Mouse (Mus musculus) hindbrain, embryonic 11.5 days (tissue): ENCODE data around the gene Ncam1. TPM values are rescaled to one million over a fixed set of nuclear protein-coding genes. Genes with fewer than 3 reads are reported as not detected.

Source experiments
- ATAC-seq: fragments of 200-750 bp; cut with Nextera tagmentation; 2 replicates; pipeline ENCODE4 v1.8.0; 2017; ENCODE audit warnings: mild to moderate bottlenecking, moderate TSS enrichment, moderate library complexity; ENCODE audit not compliant: low FRiP score
- DNase-seq: peaks from one replicate; pipeline ENCODE4 v3.0.0-alpha.2; 2015; ENCODE audit warnings: low spot score
- H3K27ac ChIP-seq: fragments of 300-500 bp; sonication (generic); 2 replicates; pipeline ENCODE4 v1.5.1; 2014; ENCODE audit warnings: mild to moderate bottlenecking, low read depth, low read length
- H3K27me3 ChIP-seq: fragments of 300-500 bp; sonication (generic); 2 replicates; pipeline ENCODE4 v1.6.1; 2014; ENCODE audit warnings: mild to moderate bottlenecking, low read length, moderate library complexity, mixed read lengths; ENCODE audit not compliant: control insufficient read depth, insufficient read depth
- H3K36me3 ChIP-seq: fragments of 300-500 bp; sonication (generic); 2 replicates; pipeline ENCODE4 v1.6.1; 2014; ENCODE audit warnings: mild to moderate bottlenecking, low read length, moderate library complexity, mixed read lengths; ENCODE audit not compliant: control insufficient read depth, insufficient read depth
- H3K4me1 ChIP-seq: fragments of 300-500 bp; sonication (generic); replicated peaks from 2 replicates; pipeline ENCODE4 v1.6.1; 2014; ENCODE audit warnings: low read length, mixed read lengths; ENCODE audit not compliant: control insufficient read depth, insufficient read depth
- H3K4me2 ChIP-seq: fragments of 300-500 bp; sonication (generic); replicated peaks from 2 replicates; pipeline ENCODE4 v1.6.1; 2014; ENCODE audit warnings: mild to moderate bottlenecking, low read depth, low read length
- H3K4me3 ChIP-seq: fragments of 300-500 bp; sonication (generic); 2 replicates; pipeline ENCODE4 v1.5.1; 2014; ENCODE audit warnings: low read depth, low read length
- H3K9ac ChIP-seq: fragments of 300-500 bp; sonication (generic); 2 replicates; pipeline ENCODE4 v1.6.1; 2014; ENCODE audit warnings: low read depth, low read length
- H3K9me3 ChIP-seq: fragments of 300-500 bp; sonication (generic); 2 replicates; pipeline ENCODE4 v1.6.1; 2016; ENCODE audit warnings: low read length; ENCODE audit not compliant: control insufficient read depth
- WGBS: fragments of 180-500 bp; shearing (Covaris S2); extraction: QIAGEN DNeasy Blood & Tissue Kit; methylation state at CpG from one replicate; pipeline ENCODE4 v1.1.7; 2014; 5-methylcytosine and 5-hydroxymethylcytosine counted together
- polyA plus RNA-seq: library from polyadenylated mRNA; unstranded; fragments of >200 nt; fragmentation: Nextera tagmentation; extraction: Ambion mirVana; gene quantifications from 2 replicates; pipeline ENCODE4 v1.2.1, GENCODE M21; 2014

The Ncam1 gene
- polyA plus RNA-seq, 1 experiment from 2014 or later = 137 TPM

- H3K4me2 ChIP-seq = peak overlapping the region; percentile 86
- H3K36me3 ChIP-seq = no peaks in the 10 kb centered on the region
- H3K27me3 ChIP-seq = no peaks in the 10 kb centered on the region
- WGBS = under 1% methylated on average over 52 of the region's 52 CpGs
- no peaks in the 10 kb centered on the region for H3K9me3 ChIP-seq
- ATAC-seq = peak; percentile 87
- peak overlapping the region; percentile 84 for H3K4me3 ChIP-seq
- peak overlapping the region; percentile 87 for H3K27ac ChIP-seq
- no peaks in the 10 kb centered on the region for H3K4me1 ChIP-seq
- DNase-seq = peak; percentile 85
- H3K9ac ChIP-seq = peak overlapping the region; percentile 96
Measured at GRCm38 (mm10) chr9:49796618-49797507, 1.9 kb downstream of the Ncam1 start.

GRCm38 (mm10) chr9:49795881-49796280, 2.8 kb downstream of the Ncam1 start:
- Histone ChIP-seq H3K36me3 (no peaks in the 10 kb centered on the region), H3K27me3 (no peaks in the 10 kb centered on the region), H3K4me3 (no peak overlapping the region), H3K9ac (no peak overlapping the region), H3K4me2 (no peak overlapping the region), H3K4me1 (no peaks in the 10 kb centered on the region), H3K9me3 (no peaks in the 10 kb centered on the region), H3K27ac (no peak overlapping the region)
- DNase-seq = no peak
- no peak for ATAC-seq
- 61% methylated on average over 5 of the region's 5 CpGs for WGBS

GRCm38 (mm10) chr9:49793987-49794550, 4.7 kb downstream of the Ncam1 start:
- ATAC-seq = no peak
- Histone ChIP-seq H3K27me3 (no peaks in the 10 kb centered on the region), H3K27ac (no peak overlapping the region), H3K4me2 (no peak overlapping the region), H3K36me3 (no peaks in the 10 kb centered on the region), H3K4me3 (no peak overlapping the region), H3K9ac (no peak overlapping the region), H3K9me3 (no peaks in the 10 kb centered on the region), H3K4me1 (no peaks in the 10 kb centered on the region)
- WGBS = 82% methylated on average over 6 of the region's 6 CpGs
- DNase-seq = no peak

GRCm38 (mm10) chr9:49793241-49793640, 5.5 kb downstream of the Ncam1 start:
- Histone ChIP-seq H3K36me3 (no peaks in the 10 kb centered on the region), H3K9ac (no peak overlapping the region), H3K4me3 (no peak overlapping the region), H3K27ac (no peak overlapping the region), H3K4me1 (no peaks in the 10 kb centered on the region), H3K4me2 (no peak overlapping the region), H3K9me3 (no peaks in the 10 kb centered on the region), H3K27me3 (no peaks in the 10 kb centered on the region)
- no peak for DNase-seq
- ATAC-seq = no peak
- 71% methylated on average over 2 of the region's 2 CpGs for WGBS

- Histone ChIP-seq H3K4me2 (no peak overlapping the region), H3K36me3 (no peaks in the 10 kb centered on the region), H3K4me1 (no peaks in the 10 kb centered on the region), H3K9me3 (no peaks in the 10 kb centered on the region), H3K9ac (no peak overlapping the region), H3K27me3 (no peaks in the 10 kb centered on the region), H3K27ac (no peak overlapping the region), H3K4me3 (no peak overlapping the region)
- 79% methylated on average over 4 of the region's 4 CpGs for WGBS
- no peak for ATAC-seq
- no peak for DNase-seq
Measured at GRCm38 (mm10) chr9:49792646-49793045, 6.1 kb downstream of the Ncam1 start.

GRCm38 (mm10) chr9:49781016-49781772, 17.5 kb downstream of the Ncam1 start:
- WGBS = 85% methylated on average over 9 of the region's 9 CpGs
- ATAC-seq (no peak), DNase-seq (no peak)
- Histone ChIP-seq H3K36me3 (no peaks in the 10 kb centered on the region), H3K9me3 (no peaks in the 10 kb centered on the region), H3K27me3 (no peaks in the 10 kb centered on the region), H3K27ac (no peak overlapping the region), H3K4me2 (no peak overlapping the region), H3K4me1 (no peaks in the 10 kb centered on the region), H3K9ac (no peak overlapping the region), H3K4me3 (no peak overlapping the region)

GRCm38 (mm10) chr9:49777015-49777637, 21.6 kb downstream of the Ncam1 start:
- Histone ChIP-seq H3K36me3 (no peaks in the 10 kb centered on the region), H3K9ac (no peak overlapping the region), H3K27ac (no peak overlapping the region), H3K4me3 (no peak overlapping the region), H3K4me2 (no peak overlapping the region), H3K27me3 (no peaks in the 10 kb centered on the region), H3K9me3 (no peaks in the 10 kb centered on the region), H3K4me1 (no peaks in the 10 kb centered on the region)
- ATAC-seq (no peak), DNase-seq (no peak)
- WGBS = 57% methylated on average over 7 of the region's 7 CpGs

- 67% methylated on average over 2 of the region's 2 CpGs for WGBS
- Histone ChIP-seq H3K36me3 (no peaks in the 10 kb centered on the region), H3K27ac (no peak overlapping the region), H3K4me3 (no peak overlapping the region), H3K4me1 (no peaks in the 10 kb centered on the region), H3K9ac (no peak overlapping the region), H3K9me3 (no peaks in the 10 kb centered on the region), H3K4me2 (no peak overlapping the region), H3K27me3 (no peaks in the 10 kb centered on the region)
- DNase-seq (no peak), ATAC-seq (no peak)
Measured at GRCm38 (mm10) chr9:49766634-49767033, 32.1 kb downstream of the Ncam1 start.
